Mouse (Mus musculus): Measurements from ENCODE around the gene Uba3. TPM values are rescaled to one million over a fixed set of nuclear protein-coding genes. Genes with fewer than 3 reads are reported as not detected.

Uba3 gene
- polyA plus RNA-seq, 1 experiment from 2014 or later: 64.3 TPM

DNA sequence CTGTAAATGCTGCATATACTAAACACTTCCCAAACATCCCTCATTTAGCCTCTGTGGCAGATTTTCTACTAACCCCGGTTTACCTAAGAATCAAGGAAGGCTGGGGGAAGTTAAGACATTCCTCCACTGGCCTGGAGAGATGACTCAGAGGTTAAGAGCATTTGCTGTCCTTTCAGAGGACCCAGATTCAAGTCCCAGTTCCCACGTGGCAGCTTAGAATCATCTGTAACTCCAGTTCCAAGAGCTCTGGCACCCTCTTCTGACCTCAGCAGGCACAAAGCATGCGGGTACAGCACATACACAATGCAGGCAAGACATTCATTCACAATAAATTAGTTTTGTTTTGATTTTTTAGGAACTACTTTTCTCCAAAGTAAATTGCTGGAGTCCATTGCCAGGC is 3.8 kb upstream of the Uba3 start:
- H3K27me3 ChIP-seq (replicated peaks): no peaks in the 10 kb centered on the region
- no peaks in the 10 kb centered on the region for H3K9me3 ChIP-seq
- H3K4me3 ChIP-seq (replicated peaks): no peak overlapping the region
- H3K27ac ChIP-seq: no peak overlapping the region
- H3K9ac ChIP-seq: no peak overlapping the region
- H3K4me2 ChIP-seq (replicated peaks): no peak overlapping the region
- H3K4me1 ChIP-seq (replicated peaks): peaks cover 12% of the 10 kb centered on the region; the same call in 1 of the 2 replicates
- 43% methylated on average over 3 of the region's 3 CpGs for WGBS
- no peaks in the 10 kb centered on the region for H3K36me3 ChIP-seq
- no peak for ATAC-seq

DNA sequence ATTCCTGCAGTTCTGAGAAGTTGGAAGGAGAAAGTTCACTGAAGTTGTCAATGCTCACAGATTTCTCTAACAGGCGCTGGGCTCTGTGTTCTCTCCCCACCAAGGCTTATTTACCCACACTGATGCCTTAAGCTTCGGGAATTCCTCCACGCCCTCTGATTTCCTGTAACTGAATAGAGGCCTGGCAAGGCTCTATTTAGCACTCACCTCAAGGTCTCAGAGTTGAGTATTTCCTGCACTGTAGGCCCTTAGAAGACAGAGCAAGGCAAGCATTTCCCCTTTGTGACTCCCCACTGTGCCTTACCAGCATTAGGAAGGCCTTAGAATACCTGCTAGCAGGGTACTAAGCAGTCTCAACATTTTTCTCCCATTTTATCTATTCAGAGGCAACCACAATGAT is 3.0 kb upstream of the Uba3 start:
- Histone ChIP-seq H3K9me3 (no peaks in the 10 kb centered on the region), H3K4me1 (replicated peaks) (peaks cover 12% of the 10 kb centered on the region; the same call in 1 of the 2 replicates), H3K9ac (no peak overlapping the region), H3K4me2 (replicated peaks) (no peak overlapping the region), H3K27me3 (replicated peaks) (no peaks in the 10 kb centered on the region), H3K36me3 (no peaks in the 10 kb centered on the region), H3K27ac (no peak overlapping the region), H3K4me3 (replicated peaks) (no peak overlapping the region)
- 35% methylated on average over 3 of the region's 3 CpGs for WGBS
- no peak for ATAC-seq

DNA sequence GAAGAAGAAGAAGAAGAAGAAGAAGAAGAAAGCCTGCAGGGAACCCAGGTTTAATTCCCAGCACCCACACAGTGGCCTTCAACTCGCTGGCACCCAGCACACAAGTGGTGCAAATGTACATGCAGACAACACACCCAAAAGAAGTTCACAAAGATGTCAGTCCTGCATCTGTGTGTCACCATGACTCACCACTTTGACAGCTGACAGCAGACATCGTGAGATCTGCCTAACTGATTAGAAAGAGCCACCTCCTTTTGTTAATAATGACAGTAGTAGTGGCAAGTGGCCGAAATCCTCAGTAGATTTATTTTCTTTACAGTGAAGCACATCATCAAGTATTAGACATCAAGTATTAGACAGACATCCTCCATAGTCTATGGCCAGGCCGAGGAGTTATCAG is 1.6 kb upstream of the Uba3 start:
- no peak overlapping the region for H3K4me3 ChIP-seq (replicated peaks)
- H3K9ac ChIP-seq: no peak overlapping the region
- H3K4me2 ChIP-seq (replicated peaks): no peak overlapping the region
- H3K27ac ChIP-seq: no peak overlapping the region
- no peaks in the 10 kb centered on the region for H3K36me3 ChIP-seq
- H3K4me1 ChIP-seq (replicated peaks): peaks cover 13% of the 10 kb centered on the region; the same call in 1 of the 2 replicates
- H3K9me3 ChIP-seq: no peaks in the 10 kb centered on the region
- ATAC-seq: no peak
- WGBS: 73% methylated on average over 4 of the region's 4 CpGs
- no peaks in the 10 kb centered on the region for H3K27me3 ChIP-seq (replicated peaks)

DNA sequence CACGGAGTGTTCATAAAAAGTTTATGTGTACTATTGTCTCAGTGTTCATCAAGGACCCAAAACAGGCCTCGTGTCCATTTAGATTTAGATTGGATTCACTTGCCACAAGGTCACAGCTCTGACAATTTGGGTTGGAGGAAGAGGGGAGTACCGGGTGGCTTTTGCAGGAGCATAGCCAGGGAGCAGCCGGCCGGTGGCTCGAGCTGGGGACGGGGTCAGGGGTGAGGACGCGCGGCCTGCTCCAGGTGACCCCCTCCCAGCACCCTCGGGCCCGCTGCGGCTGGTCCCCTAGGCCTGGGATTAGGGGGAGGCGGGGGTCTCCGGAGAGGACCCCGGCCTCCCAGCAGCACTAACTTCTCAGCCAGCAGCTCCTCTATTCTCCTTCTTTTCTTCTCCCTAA is 495 bp downstream of the Uba3 start:
- peak overlapping the region; percentile 83 for H3K27ac ChIP-seq
- peak; percentile 68 for ATAC-seq
- no peaks in the 10 kb centered on the region for H3K36me3 ChIP-seq
- H3K4me3 ChIP-seq (replicated peaks): peak overlapping the region; percentile 88
- under 1% methylated on average over 16 of the region's 16 CpGs for WGBS
- peaks cover 9% of the 10 kb centered on the region; the same call in 1 of the 2 replicates for H3K4me1 ChIP-seq (replicated peaks)
- peak overlapping the region; percentile 59 for H3K4me2 ChIP-seq (replicated peaks)
- H3K27me3 ChIP-seq (replicated peaks): no peaks in the 10 kb centered on the region
- H3K9ac ChIP-seq: peak overlapping the region; percentile 93
- no peaks in the 10 kb centered on the region for H3K9me3 ChIP-seq

DNA sequence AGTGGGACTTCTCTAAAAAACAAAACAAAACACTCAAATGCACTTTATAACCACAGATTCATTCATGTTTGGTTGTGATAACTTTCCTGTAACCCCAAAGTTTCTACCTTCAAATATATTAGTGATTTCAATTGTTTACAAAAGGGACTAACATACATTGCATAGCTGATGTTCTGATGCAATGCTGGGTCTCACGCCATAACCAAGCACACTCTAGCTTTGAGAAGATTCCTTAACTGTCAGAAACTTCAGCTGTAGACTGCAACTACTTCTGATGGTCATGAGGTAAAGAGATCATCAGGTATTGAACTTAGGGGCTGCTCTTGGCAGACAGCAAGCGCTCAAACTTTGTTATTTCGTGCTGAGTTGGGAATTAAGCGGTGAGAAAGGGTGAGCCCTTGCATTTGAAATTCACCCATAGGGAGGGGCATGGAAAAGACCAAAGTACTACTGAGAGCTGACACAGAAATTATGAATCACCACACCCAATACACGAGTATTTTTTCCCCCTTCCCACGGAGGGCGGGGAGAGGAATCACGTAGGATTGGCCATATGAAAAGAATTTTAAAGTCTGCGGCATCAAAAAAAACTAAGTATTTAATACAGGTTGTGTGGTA is 1.1 kb downstream of the Uba3 start:
- peak overlapping the region; percentile 59 for H3K4me2 ChIP-seq (replicated peaks)
- peak overlapping the region; percentile 93 for H3K9ac ChIP-seq
- H3K9me3 ChIP-seq: no peaks in the 10 kb centered on the region
- peaks cover 6% of the 10 kb centered on the region; the same call in 1 of the 2 replicates for H3K4me1 ChIP-seq (replicated peaks)
- WGBS: 11% methylated on average over 9 of the region's 9 CpGs
- peak overlapping the region; percentile 88 for H3K4me3 ChIP-seq (replicated peaks)
- H3K27me3 ChIP-seq (replicated peaks): no peaks in the 10 kb centered on the region
- H3K27ac ChIP-seq: no peak overlapping the region
- ATAC-seq: peak; percentile 27
- no peaks in the 10 kb centered on the region for H3K36me3 ChIP-seq

DNA sequence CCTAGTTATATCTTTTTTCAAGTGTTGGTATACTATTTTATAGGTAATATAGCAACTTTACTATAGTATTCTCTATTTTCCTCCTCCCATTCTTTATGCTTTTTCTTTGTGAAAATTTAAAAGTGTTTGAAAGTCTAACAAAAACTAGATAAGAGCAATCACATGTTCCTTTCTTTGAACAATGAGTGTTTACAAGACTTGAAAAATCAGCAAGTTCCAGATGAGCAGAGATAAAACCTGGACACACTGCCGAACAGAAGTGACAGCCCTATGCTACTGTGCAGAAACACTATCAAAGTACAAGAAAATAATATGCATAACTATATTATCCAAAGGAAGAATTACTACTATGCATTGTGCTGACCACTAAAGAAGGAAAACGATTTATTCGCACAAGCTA is 3.0 kb downstream of the Uba3 start:
- no peak overlapping the region for H3K9ac ChIP-seq
- H3K36me3 ChIP-seq: 0 out of 2 replicates have a peak, but pooled peaks cover under 1% of the 10 kb centered on the region
- peaks cover 6% of the 10 kb centered on the region; the same call in 1 of the 2 replicates for H3K4me1 ChIP-seq (replicated peaks)
- no peaks in the 10 kb centered on the region for H3K27me3 ChIP-seq (replicated peaks)
- no peaks in the 10 kb centered on the region for H3K9me3 ChIP-seq
- no peak for ATAC-seq
- H3K4me3 ChIP-seq (replicated peaks): no peak overlapping the region
- whole genome bisulfite sequencing: 70% methylated on average over 3 of the region's 3 CpGs
- H3K27ac ChIP-seq: no peak overlapping the region
- H3K4me2 ChIP-seq (replicated peaks): no peak overlapping the region

DNA sequence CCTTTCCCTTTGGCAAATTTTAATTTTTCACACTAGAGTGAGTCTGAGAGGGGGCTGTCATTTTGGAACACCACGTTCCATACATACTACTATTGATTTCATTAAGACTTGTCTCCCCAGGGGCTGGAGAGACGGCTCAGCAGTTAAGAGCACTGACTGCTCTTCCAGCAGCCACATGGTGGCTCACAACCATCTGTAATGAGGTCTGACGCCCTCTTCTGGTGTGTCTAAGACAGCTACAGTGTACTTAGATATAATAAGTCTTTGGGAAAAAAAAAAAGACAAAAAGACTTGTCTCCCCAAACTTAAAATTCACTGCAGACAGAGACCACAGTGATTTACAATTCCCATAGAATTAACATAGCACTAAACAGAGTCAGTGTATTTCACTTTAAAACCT is 5.0 kb downstream of the Uba3 start:
- H3K9ac ChIP-seq: no peak overlapping the region
- H3K9me3 ChIP-seq: no peaks in the 10 kb centered on the region
- no peak overlapping the region for H3K27ac ChIP-seq
- WGBS: 68% methylated on average over 3 of the region's 3 CpGs
- H3K36me3 ChIP-seq: peaks cover 13% of the 10 kb centered on the region
- ATAC-seq: no peak
- no peaks in the 10 kb centered on the region for H3K27me3 ChIP-seq (replicated peaks)
- H3K4me2 ChIP-seq (replicated peaks): no peak overlapping the region
- no peak overlapping the region for H3K4me3 ChIP-seq (replicated peaks)
- peaks cover 6% of the 10 kb centered on the region; the same call in 1 of the 2 replicates for H3K4me1 ChIP-seq (replicated peaks)

DNA sequence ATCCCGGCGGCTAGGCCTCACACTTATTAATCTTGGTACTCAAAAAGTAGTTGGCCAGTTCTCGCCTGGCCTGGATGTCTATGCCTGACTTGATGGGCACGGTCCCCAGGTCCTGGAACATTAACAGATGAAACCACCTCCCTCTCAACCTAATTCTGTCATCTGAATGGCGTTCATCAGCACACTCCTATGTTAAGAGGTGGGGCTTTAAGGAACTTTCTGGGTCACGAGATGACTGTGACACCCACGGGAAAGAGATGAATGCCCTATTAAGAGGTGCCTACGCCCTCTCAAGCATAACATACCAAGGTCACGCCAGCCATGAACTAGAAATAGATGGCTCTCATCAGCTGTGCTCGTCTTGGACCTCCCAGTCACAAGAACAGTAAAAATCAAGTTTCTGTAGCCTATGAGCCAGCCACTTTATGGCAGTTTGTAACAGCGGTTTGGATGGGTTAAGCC is 26.0 kb downstream of the Uba3 start:
- 7% methylated on average over 11 of the region's 11 CpGs for WGBS

DNA sequence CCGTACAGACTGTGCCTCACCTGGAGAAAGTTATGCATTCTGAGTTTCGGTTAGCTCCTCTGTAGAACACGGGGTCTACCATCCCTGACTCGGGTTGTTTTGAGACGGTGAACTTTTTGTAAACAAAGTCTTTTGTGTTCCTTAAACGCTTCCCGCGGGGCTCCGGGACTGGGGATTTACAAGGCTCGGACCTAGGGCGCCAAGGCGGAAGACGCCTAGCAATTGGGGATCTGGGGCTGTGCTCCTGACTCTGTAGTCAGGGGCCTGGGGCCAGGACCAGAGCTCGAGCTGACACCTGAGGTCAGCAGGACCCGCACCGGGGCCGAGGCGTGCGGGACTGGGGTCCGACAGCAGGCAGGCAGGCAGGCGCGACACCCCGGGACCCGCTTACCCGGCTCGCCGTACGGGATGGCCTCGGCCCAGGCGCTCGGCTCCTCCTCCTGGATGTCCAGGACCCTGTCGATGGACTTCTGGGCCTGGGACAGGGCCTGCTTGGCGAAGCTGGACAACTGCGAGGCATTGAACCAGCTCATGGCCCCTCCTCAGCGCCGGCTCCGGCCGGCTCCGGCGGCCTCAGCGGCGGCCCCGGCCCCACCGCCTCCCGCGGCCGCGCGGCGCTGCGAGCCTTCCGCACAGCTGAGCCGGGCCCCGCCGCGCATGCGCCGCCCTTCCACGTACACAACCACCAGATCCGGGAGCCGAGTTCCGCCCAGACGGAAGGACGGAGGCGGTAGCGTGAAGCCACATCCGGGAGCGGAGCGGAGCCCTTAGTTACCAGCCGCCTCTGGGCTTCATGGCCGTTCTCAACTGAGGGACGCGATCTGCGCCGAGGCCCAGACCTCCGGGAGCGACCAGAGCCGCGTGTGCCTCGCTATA is 26.7 kb downstream of the Uba3 start, which contains the start of gene Tmf1:
Gene Tmf1 (minus strand): TSS at position 632 of the 876 bp plus-strand sequence.
- WGBS: under 1% methylated on average over 80 of the region's 80 CpGs
- ATAC-seq: peak; percentile 99
- Histone ChIP-seq H3K9me3 (no peaks in the 10 kb centered on the region), H3K4me3 (replicated peaks) (peak within 1 kb of the TSS; percentile 76), H3K4me2 (replicated peaks) (peak within 1 kb of the TSS; percentile 68), H3K4me1 (replicated peaks) (0 out of 2 replicates have a peak, but pooled peaks cover 6% of the 10 kb centered on the region), H3K36me3 (no peaks in the 10 kb centered on the region; the same call in 1 of the 2 replicates), H3K27me3 (replicated peaks) (no peaks in the 10 kb centered on the region), H3K27ac (peak within 1 kb of the TSS; percentile 82), H3K9ac (peak within 1 kb of the TSS; percentile 93)

More for the DNA sequence above, 26.0 kb downstream of the Uba3 start:
- peak; percentile 81 for ATAC-seq
- Histone ChIP-seq H3K9me3 (no peaks in the 10 kb centered on the region), H3K4me1 (replicated peaks) (0 out of 2 replicates have a peak, but pooled peaks cover 6% of the 10 kb centered on the region), H3K27me3 (replicated peaks) (no peaks in the 10 kb centered on the region), H3K9ac (peak overlapping the region; percentile 55), H3K4me3 (replicated peaks) (peak overlapping the region; percentile 76), H3K4me2 (replicated peaks) (peak overlapping the region; percentile 68), H3K27ac (peak overlapping the region; percentile 82), H3K36me3 (no peaks in the 10 kb centered on the region; the same call in 1 of the 2 replicates)

DNA sequence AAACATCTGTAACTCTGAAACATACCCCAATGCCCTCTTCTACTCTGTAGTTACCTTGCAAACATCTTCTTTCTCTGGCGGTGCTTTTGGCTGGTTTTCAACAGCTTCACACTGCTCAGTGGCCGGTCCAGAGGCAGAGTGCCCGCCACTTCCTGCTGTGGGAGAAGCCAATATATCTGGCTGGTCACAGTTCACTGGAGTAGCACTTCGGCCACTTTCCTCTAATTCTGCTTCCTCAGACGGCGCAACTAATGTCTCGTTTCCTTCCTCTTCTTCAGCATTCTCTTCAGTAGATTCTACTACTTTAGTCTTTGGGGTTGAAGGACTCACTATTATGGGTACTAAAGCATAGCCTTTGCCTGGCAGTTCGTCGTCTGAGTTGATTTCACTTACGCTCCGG is 29.7 kb downstream of the Uba3 start:
- Histone ChIP-seq H3K27me3 (replicated peaks) (no peaks in the 10 kb centered on the region), H3K36me3 (peaks cover 9% of the 10 kb centered on the region; the same call in 1 of the 2 replicates), H3K4me3 (replicated peaks) (no peak overlapping the region), H3K4me2 (replicated peaks) (no peak overlapping the region), H3K9me3 (no peaks in the 10 kb centered on the region), H3K4me1 (replicated peaks) (0 out of 2 replicates have a peak, but pooled peaks cover 6% of the 10 kb centered on the region), H3K27ac (no peak overlapping the region), H3K9ac (no peak overlapping the region)
- no peak for ATAC-seq
- whole genome bisulfite sequencing: 76% methylated on average over 11 of the region's 11 CpGs

DNA sequence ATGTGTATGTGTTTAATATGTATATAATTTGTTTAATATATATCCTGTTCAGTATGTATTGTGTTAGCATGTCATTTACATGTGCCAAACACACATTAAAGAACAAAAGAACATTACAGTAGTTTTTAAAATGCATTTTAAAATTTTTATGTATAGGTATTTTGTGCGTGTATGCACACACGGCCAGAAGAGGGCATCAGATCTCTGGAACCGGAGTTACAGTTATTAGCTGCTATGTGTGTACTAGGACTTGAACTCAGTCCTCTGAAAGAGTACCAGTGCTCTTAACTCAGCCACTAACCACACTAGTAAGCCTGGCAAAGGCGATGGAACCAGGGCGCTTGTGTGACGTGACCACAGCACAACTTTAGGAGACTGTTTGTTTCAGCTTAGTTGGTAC is 55.3 kb downstream of the Uba3 start:
- peaks cover 18% of the 10 kb centered on the region for H3K4me1 ChIP-seq (replicated peaks)
- no peaks in the 10 kb centered on the region for H3K27me3 ChIP-seq (replicated peaks)
- WGBS: 83% methylated on average over 6 of the region's 6 CpGs

DNA sequence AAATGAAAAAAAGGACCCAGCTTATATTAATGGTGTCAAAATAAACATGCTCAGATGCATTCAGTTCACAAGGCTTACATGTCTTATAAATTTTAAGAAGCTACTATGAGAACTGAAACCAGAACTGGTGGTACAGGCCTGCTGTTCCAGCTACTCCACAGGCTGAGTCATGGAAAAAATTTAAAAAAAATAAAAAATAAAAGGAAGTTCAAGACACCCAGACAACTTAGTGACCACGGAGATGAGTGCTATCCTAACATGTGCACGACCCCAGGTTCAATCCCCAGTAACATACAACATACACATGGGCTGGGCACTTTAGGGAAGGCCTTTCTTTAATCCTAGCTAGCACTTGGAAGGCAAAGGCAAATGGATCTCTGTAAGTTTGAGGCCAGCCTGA is 55.7 kb downstream of the Uba3 start:
- Histone ChIP-seq H3K9me3 (no peaks in the 10 kb centered on the region), H3K9ac (no peak overlapping the region), H3K4me1 (replicated peaks) (peaks cover 18% of the 10 kb centered on the region), H3K36me3 (no peaks in the 10 kb centered on the region), H3K27ac (no peak overlapping the region), H3K4me3 (replicated peaks) (no peak overlapping the region), H3K4me2 (replicated peaks) (0 out of 2 replicates have a peak overlapping the region, but pooled peaks have one; percentile 96), H3K27me3 (replicated peaks) (no peaks in the 10 kb centered on the region)
- 78% methylated on average over 2 of the region's 2 CpGs for WGBS
- ATAC-seq: no peak

More for the DNA sequence above, 55.3 kb downstream of the Uba3 start:
- H3K4me3 ChIP-seq (replicated peaks): no peak overlapping the region
- H3K9me3 ChIP-seq: no peaks in the 10 kb centered on the region
- no peaks in the 10 kb centered on the region for H3K36me3 ChIP-seq
- ATAC-seq: no peak
- no peak overlapping the region for H3K4me2 ChIP-seq (replicated peaks)
- H3K9ac ChIP-seq: no peak overlapping the region
- no peak overlapping the region for H3K27ac ChIP-seq
